Mouse (Mus musculus) megakaryocyte, embryonic 14.5 days (primary cell): ENCODE measurements around the gene 9530068E07Rik.

Source experiments
- FLI1 ChIP-seq: IDR thresholded peaks from 2 replicates; pipeline ENCODE4 v1.6.1; 2012; ENCODE audit warnings: low read length, inconsistent platforms, mixed read lengths
- GATA1 ChIP-seq: IDR thresholded peaks from 3 replicates; pipeline ENCODE4 v1.6.1; 2012; ENCODE audit warnings: mixed read lengths, low read length, inconsistent platforms, borderline replicate concordance

GRCm38 (mm10) chr11:52418358-52418757 lies 22.1 kb downstream of the 9530068E07Rik start:
- TF ChIP-seq GATA1, result no peak
- TF ChIP-seq FLI1, result no peak
